Mouse (Mus musculus) neural tube, embryonic 13.5 days (tissue): Measurements from ENCODE around the gene Nxpe5. TPM values are rescaled to one million over a fixed set of nuclear protein-coding genes. Genes with fewer than 3 reads are reported as not detected.
A peak's percentile ranks its signal among the peaks of the same experiment; 100 is the strongest.

Experiments
- ATAC-seq: fragments of 200-750 bp; cut with Nextera tagmentation; 2 replicates; pipeline ENCODE4 v1.8.0; 2017; ENCODE audit warnings: low read depth, mild to moderate bottlenecking, moderate TSS enrichment, moderate library complexity
- H3K27ac ChIP-seq: fragments of 300-500 bp; sonication (generic); replicated peaks from 2 replicates; pipeline ENCODE4 v1.5.1; 2015; ENCODE audit warnings: moderate library complexity, mild to moderate bottlenecking, inconsistent platforms
- H3K27me3 ChIP-seq: fragments of 300-500 bp; sonication (generic); 2 replicates; pipeline ENCODE4 v1.6.1; 2015; ENCODE audit warnings: mild to moderate bottlenecking, inconsistent platforms
- H3K36me3 ChIP-seq: fragments of 300-500 bp; sonication (generic); 2 replicates; pipeline ENCODE4 v1.6.1; 2015; ENCODE audit warnings: mild to moderate bottlenecking, inconsistent platforms
- H3K4me1 ChIP-seq: fragments of 300-500 bp; sonication (generic); replicated peaks from 2 replicates; pipeline ENCODE4 v1.6.1; 2015; ENCODE audit warnings: inconsistent platforms
- H3K4me2 ChIP-seq: fragments of 300-500 bp; sonication (generic); 2 replicates; pipeline ENCODE4 v1.6.1; 2015; ENCODE audit warnings: inconsistent platforms, mild to moderate bottlenecking, moderate library complexity
- H3K4me3 ChIP-seq: fragments of 300-500 bp; sonication (generic); 2 replicates; pipeline ENCODE4 v1.5.1; 2015; ENCODE audit warnings: mild to moderate bottlenecking, inconsistent platforms
- H3K9ac ChIP-seq: fragments of 300-500 bp; sonication (generic); 2 replicates; pipeline ENCODE4 v1.6.1; 2015; ENCODE audit warnings: moderate library complexity, mild to moderate bottlenecking, inconsistent platforms
- H3K9me3 ChIP-seq: fragments of 300-500 bp; sonication (generic); 2 replicates; pipeline ENCODE4 v1.6.1; 2016; ENCODE audit warnings: inconsistent platforms
- WGBS: fragments of 180-500 bp; shearing (Covaris S2); methylation state at CpG from one replicate; pipeline ENCODE4 v1.1.7; 2015; 5-methylcytosine and 5-hydroxymethylcytosine counted together
- polyA plus RNA-seq: library from polyadenylated mRNA; unstranded; fragments of >200 nt; fragmentation: Nextera tagmentation; extraction: Ambion mirVana; gene quantifications from 2 replicates; pipeline ENCODE4 v1.2.1, GENCODE M21; 2015

Gene Nxpe5
- polyA plus RNA-seq, 1 experiment from 2014 or later = not detected

DNA sequence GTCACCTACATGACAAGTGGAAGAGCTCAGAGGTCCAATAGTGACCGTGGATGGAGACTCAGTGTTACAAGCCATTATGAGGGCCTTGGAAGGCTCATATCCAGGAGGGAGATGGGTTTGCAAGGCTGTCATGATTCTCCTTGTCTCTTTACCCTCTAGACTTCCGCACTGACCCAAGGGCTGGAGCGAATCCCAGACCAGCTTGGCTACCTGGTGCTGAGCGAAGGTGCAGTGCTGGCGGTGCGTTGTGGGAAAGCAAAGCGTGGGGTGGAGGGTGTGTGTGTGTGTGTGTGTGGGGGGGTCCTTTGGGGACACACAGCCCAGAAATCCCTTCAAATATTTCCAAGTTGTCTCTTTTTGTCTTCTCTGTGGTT lies 30.4 kb downstream of the Nxpe5 start:
- Histone ChIP-seq H3K36me3 (peaks cover 35% of the 10 kb centered on the region), H3K27me3 (no peaks in the 10 kb centered on the region), H3K4me1 (peaks cover 35% of the 10 kb centered on the region), H3K9me3 (no peaks in the 10 kb centered on the region), H3K9ac (peak overlapping the region; percentile 81), H3K27ac (peak overlapping the region; percentile 85), H3K4me2 (peak overlapping the region; percentile 77), H3K4me3 (peak overlapping the region; percentile 65)
- no peak; the same call in 1 of the 2 replicates for ATAC-seq
- 23% methylated on average over 7 of the region's 7 CpGs for WGBS

DNA sequence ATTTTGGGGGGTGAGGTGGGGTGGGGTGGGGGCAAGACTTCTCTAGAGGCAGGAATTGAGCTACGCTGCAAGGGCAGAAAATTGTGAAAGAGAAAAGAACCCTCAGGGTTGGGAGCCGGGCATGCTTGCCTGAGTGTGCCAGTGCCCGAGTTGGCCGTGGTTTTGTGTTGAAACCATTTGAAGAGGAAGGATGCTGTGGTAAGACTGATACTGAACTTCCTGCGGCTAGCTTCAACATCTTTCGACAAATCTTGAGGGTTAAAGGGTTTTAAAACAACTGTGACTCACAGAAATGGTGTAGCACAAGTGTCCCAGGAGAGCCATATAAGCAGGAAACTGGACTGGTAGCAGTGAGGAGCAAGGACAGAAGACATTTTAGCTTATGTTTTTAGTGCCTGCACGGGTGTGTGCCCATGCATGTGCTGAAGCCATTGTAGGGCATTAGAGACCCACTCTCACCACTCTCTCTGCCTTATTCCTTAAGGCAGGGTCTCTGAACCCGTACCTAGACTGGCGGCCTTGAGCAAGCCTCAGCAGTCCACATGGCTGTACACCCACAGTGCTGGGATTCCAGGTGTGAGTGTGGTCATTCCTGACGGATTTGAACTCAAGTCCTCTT lies 31.4 kb downstream of the Nxpe5 start:
- H3K4me1 ChIP-seq = peaks cover 43% of the 10 kb centered on the region
- peak overlapping the region; percentile 77 for H3K4me2 ChIP-seq
- peaks cover 45% of the 10 kb centered on the region for H3K36me3 ChIP-seq
- H3K4me3 ChIP-seq = no peak overlapping the region; the same call in 1 of the 2 replicates
- no peaks in the 10 kb centered on the region for H3K27me3 ChIP-seq
- H3K9ac ChIP-seq = no peak overlapping the region
- 90% methylated on average over 10 of the region's 10 CpGs for WGBS
- no peak for ATAC-seq
- no peaks in the 10 kb centered on the region for H3K9me3 ChIP-seq
- no peak overlapping the region for H3K27ac ChIP-seq

DNA sequence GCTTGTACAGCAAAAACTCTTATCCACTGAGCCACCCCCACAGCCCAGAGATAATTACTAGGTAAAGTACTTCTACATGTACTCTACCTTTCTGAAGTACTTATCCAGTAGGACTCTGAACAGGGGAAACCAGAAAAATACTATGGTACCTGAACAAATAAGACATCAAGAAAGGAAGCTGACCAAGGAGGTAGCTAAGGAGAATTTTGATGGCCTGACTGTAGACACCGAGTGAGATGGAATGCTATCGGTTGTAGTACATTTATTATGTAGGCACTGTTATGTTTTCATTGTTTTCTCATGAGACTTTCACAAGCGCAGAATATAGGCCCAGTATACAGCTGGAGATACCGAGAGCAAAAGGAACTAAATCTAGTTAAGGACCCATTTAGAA lies 31.9 kb downstream of the Nxpe5 start:
- Histone ChIP-seq H3K4me2 (no peak overlapping the region), H3K9me3 (no peaks in the 10 kb centered on the region), H3K36me3 (peaks cover 47% of the 10 kb centered on the region), H3K27me3 (no peaks in the 10 kb centered on the region), H3K9ac (no peak overlapping the region), H3K4me3 (no peak overlapping the region), H3K4me1 (peaks cover 48% of the 10 kb centered on the region), H3K27ac (no peak overlapping the region)
- WGBS = 97% methylated on average over 4 of the region's 4 CpGs
- ATAC-seq = no peak

DNA sequence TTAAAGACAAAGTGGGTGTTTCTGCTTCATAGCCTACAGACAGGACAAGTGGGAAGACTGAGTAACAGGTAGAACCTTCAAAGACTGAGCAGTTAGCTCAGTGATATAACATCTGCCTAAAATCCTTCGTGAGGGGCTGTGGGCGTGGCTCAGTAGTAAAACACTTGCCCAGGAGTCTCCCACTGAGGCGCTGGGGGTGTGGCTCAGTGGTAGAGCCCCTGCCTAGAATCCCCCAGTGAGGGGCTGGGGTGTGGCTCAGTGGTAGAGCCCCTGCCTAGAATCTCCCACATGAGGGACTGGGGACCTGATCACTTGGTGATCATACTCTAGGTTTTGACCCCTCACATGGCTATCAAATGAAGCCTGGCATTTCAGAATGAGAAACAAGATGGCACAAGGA lies 32.4 kb downstream of the Nxpe5 start:
- peaks cover 47% of the 10 kb centered on the region for H3K36me3 ChIP-seq
- no peaks in the 10 kb centered on the region for H3K27me3 ChIP-seq
- no peak overlapping the region for H3K4me2 ChIP-seq
- 81% methylated on average over 3 of the region's 3 CpGs for WGBS
- H3K4me1 ChIP-seq = peaks cover 53% of the 10 kb centered on the region
- no peak for ATAC-seq
- no peak overlapping the region for H3K4me3 ChIP-seq
- no peaks in the 10 kb centered on the region for H3K9me3 ChIP-seq
- no peak overlapping the region for H3K9ac ChIP-seq
- no peak overlapping the region for H3K27ac ChIP-seq

DNA sequence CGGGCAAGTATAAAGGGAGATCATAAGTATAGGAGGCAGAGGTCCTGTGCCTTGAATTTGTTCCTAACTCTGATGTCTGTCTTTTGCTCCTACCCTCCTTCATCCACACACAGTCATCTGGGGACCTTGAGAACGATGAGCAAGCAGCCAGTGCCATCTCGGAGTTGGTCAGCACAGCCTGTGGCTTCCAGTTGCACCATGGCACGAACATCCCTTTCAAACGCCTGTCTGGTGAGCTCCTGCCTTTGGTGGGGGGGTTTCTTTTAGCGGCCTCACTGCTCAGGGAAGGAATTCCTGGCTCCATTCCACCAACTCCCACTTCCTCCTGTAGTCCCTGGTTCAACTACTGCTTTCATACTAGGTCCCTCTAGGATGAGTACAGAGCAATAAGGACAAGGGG lies 32.8 kb downstream of the Nxpe5 start:
- no peak overlapping the region for H3K9ac ChIP-seq
- no peak overlapping the region for H3K4me2 ChIP-seq
- no peaks in the 10 kb centered on the region for H3K9me3 ChIP-seq
- 85% methylated on average over 6 of the region's 6 CpGs for WGBS
- H3K4me3 ChIP-seq = no peak overlapping the region
- no peaks in the 10 kb centered on the region for H3K27me3 ChIP-seq
- peaks cover 47% of the 10 kb centered on the region for H3K36me3 ChIP-seq
- ATAC-seq = no peak
- peaks cover 55% of the 10 kb centered on the region for H3K4me1 ChIP-seq
- no peak overlapping the region for H3K27ac ChIP-seq

DNA sequence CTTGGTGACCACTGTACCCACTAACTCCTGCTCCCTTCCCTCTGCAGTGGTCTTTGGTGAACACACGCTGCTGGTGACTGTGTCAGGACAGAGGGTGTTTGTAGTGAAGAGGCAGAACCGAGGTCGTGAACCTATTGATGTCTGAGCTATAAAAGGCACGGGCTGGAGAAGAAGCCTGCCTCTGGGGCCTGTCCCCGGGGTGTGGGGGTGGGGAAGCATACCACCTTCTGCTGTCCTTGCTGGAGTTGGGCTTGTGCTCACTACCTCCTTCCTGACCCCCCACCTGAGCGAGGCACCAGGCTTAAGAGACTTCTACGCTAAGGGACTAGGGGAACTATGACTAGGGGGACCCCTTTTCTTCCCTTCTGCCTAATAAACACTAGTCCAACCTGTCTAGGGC lies 33.3 kb downstream of the Nxpe5 start:
- H3K27ac ChIP-seq = no peak overlapping the region
- peaks cover 55% of the 10 kb centered on the region for H3K4me1 ChIP-seq
- H3K36me3 ChIP-seq = peaks cover 47% of the 10 kb centered on the region
- H3K4me3 ChIP-seq = no peak overlapping the region
- no peaks in the 10 kb centered on the region for H3K27me3 ChIP-seq
- H3K4me2 ChIP-seq = no peak overlapping the region
- WGBS = 43% methylated on average over 7 of the region's 7 CpGs
- H3K9me3 ChIP-seq = no peaks in the 10 kb centered on the region
- H3K9ac ChIP-seq = no peak overlapping the region
- ATAC-seq = no peak

DNA sequence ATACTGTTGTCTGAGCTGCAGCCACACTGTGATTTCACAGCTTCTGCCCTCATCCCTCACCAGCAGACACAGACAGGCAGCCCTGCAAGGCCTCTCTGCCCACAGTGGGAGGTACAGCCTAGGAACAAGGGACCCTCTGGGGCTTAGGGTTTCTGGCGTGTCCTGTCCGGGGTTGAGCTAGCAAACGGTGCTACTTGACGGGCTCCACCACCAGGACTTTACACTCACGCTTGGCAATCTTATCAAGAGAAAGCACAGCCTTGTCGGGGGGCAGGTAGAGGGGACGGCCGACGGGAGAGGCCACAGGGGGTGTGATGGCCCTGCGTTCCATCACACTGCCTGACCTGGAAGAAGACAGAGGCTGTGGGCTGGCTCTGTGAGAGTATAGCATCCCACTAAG lies 34.4 kb downstream of the Nxpe5 start:
- no peak for ATAC-seq
- 82% methylated on average over 10 of the region's 10 CpGs for WGBS

DNA sequence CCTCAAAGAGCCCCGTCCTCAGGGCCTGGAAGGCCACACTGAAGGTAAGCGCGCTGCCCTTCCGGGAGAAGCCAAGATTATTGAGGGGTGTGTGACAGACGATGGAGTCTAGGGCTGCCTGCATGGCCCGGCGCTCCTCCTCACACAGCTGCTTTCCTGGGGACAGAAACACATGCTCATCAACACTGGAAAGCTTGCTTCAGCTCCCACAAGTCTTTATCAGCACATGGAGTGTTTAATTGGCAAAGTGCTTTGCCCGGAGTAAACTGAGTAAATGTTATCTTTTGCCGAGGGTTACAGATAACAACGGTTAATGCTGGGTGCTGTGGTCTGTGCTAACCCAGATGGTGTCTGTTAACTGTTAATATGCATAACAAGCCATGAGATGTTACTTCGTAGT lies 35.1 kb downstream of the Nxpe5 start:
- Histone ChIP-seq H3K4me1 (peaks cover 61% of the 10 kb centered on the region), H3K9me3 (no peaks in the 10 kb centered on the region), H3K36me3 (peaks cover 51% of the 10 kb centered on the region), H3K9ac (no peak overlapping the region), H3K27ac (no peak overlapping the region), H3K27me3 (no peaks in the 10 kb centered on the region), H3K4me2 (no peak overlapping the region), H3K4me3 (no peak overlapping the region)
- no peak for ATAC-seq
- WGBS = 93% methylated on average over 11 of the region's 11 CpGs

More for the DNA sequence above, 34.4 kb downstream of the Nxpe5 start:
- no peaks in the 10 kb centered on the region for H3K27me3 ChIP-seq
- no peaks in the 10 kb centered on the region for H3K9me3 ChIP-seq
- H3K4me3 ChIP-seq = no peak overlapping the region
- H3K27ac ChIP-seq = no peak overlapping the region
- no peak overlapping the region for H3K9ac ChIP-seq
- no peak overlapping the region for H3K4me2 ChIP-seq
- H3K4me1 ChIP-seq = peaks cover 59% of the 10 kb centered on the region
- peaks cover 47% of the 10 kb centered on the region for H3K36me3 ChIP-seq

DNA sequence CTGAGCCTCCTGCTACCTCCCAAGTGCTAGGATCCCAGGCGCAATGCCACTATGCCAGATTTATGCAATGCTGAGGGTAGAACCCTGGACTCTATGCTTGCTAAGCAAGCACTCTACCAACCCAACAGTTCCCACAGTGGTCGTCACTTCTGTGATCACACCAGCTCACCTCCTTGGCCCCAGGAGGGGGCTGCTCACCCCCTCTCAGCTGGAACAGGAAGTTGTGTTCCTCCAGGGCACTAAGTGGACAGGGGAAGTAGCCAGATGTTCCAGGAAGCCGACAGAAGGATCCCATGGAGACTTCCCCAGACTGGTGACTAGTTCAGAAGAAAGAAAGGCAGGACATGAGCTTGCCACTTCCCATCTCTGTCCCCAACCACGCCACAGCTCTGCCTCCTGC lies 36.3 kb downstream of the Nxpe5 start:
- H3K9ac ChIP-seq = peak overlapping the region; percentile 98
- WGBS = 85% methylated on average over 4 of the region's 4 CpGs
- H3K9me3 ChIP-seq = no peaks in the 10 kb centered on the region
- peaks cover 62% of the 10 kb centered on the region for H3K36me3 ChIP-seq
- peaks cover 51% of the 10 kb centered on the region for H3K4me1 ChIP-seq
- ATAC-seq = no peak
- peak overlapping the region; percentile 96; the same call in 1 of the 2 replicates for H3K4me2 ChIP-seq
- no peak overlapping the region for H3K27ac ChIP-seq
- peak overlapping the region; percentile 91 for H3K4me3 ChIP-seq
- H3K27me3 ChIP-seq = no peaks in the 10 kb centered on the region

DNA sequence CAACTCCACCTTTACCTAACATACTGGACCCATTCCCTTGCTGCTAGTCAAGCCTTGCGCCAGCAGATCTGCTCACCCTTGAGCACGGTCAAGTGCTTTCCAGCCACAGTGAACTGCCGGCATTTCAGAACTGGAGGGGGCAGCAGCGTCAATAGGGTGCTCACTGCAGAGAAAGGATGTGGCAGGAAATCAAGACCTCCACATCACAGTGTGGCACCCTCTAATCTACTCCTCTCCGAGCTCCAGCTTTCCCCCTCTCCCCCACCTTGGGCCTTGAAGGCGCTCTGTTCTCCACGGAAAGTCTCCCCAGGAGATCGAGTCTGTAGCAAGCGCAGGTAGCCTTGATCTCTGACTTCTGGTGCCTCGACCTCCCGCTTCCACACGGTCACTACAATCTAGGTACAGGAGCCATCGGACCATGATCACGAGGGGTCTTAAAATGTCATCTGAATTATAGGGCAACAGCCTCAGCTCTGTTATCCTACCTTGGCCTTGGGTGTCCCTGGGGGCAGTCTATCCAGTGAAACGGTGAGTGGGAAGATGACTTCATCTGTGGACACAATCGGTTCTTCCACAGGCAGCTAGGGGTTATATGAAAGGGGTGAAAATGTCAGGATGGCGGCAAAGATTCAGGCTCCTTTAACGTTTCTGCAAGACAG lies 37.0 kb downstream of the Nxpe5 start:
- Histone ChIP-seq H3K27me3 (no peaks in the 10 kb centered on the region), H3K4me1 (peaks cover 50% of the 10 kb centered on the region), H3K36me3 (peaks cover 64% of the 10 kb centered on the region), H3K27ac (no peak overlapping the region), H3K4me2 (peak overlapping the region; percentile 96), H3K9me3 (no peaks in the 10 kb centered on the region), H3K4me3 (peak overlapping the region; percentile 91), H3K9ac (peak overlapping the region; percentile 98)
- 68% methylated on average over 18 of the region's 18 CpGs for WGBS
- no peak for ATAC-seq

DNA sequence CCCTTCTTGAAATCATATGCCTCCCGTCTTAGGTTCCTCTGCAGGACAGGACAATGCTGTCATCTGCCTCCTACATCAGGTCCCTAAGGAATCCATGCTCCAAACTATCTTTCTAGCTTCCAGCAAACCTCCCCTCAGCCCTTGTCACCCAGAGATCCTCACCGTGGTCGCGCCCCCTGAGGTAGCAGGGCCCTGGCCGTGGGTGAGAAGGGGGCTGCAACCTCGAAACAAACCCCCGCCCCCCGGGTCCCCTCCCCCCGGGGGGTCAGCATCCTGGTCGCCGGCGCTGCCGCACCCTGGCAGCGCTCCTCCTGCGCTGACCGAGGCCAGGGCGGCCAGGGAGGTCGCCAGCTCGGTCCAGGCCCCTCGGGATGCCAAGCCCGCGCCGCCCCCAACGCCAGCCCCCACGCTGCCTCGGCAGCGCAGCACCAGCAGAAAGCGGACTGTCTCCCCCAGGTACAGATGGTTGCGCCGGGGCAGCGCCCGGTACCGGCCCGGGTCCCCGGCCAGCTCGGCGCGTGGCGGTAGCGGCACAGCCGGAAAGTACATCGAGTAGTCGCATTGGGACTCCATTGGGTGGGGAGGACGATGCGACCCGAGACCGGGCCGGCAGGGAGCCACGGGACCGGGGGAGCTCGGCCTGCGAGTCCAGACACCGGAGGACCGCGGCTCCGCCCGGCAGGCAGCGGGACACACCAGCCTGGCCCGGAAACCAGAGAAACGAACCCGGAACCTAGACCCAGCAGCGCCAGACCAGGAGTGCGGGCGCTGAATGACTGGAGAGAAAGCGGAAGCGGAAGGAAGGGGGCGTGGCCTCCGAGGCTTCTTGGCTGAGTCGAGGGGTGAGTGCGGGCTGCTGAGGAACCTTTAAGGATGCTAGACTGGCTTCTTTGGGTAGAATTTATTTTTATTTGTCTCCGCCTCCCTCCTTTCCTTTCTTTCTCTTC lies 37.8 kb downstream of the Nxpe5 start, which contains the start of gene BC037034:
BC037034 (minus strand) TSS at position 774 of the 947 bp plus-strand sequence.
- Histone ChIP-seq H3K4me1 (peaks cover 50% of the 10 kb centered on the region), H3K9ac (peak within 1 kb of the TSS; percentile 98), H3K27ac (peak within 1 kb of the TSS; percentile 82), H3K9me3 (no peaks in the 10 kb centered on the region), H3K4me3 (peak within 1 kb of the TSS; percentile 91), H3K4me2 (peak within 1 kb of the TSS; percentile 96), H3K36me3 (peaks cover 56% of the 10 kb centered on the region), H3K27me3 (no peaks in the 10 kb centered on the region)
- ATAC-seq = peak; percentile 89
- WGBS = under 1% methylated on average over 70 of the region's 71 CpGs

DNA sequence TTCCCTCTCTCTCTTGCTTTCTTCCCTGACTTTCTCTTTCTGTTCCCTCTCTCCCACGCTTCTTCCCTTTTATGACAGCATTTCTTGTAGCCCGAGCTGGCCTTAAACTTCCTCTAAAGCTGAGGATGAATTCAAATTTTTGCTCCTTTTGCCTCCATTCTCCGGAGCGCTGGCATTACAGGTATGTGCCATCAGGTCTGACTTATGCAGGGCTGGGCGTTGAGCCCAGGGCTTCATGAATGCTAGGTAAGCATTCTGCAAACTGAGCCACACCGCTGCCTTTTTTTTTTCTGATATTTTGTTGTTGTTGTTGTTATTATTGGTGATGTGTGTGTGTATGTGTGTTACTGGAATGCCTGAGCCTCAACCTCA lies 38.5 kb downstream of the Nxpe5 start:
- ATAC-seq = 0 out of 2 replicates have a peak, but pooled peaks have one; percentile 8
- Histone ChIP-seq H3K27me3 (no peaks in the 10 kb centered on the region), H3K9me3 (no peaks in the 10 kb centered on the region), H3K4me2 (peak overlapping the region; percentile 96), H3K4me3 (peak overlapping the region; percentile 91), H3K27ac (peak overlapping the region; percentile 82), H3K9ac (peak overlapping the region; percentile 98), H3K36me3 (peaks cover 49% of the 10 kb centered on the region), H3K4me1 (peaks cover 47% of the 10 kb centered on the region)
- 16% methylated on average over 6 of the region's 6 CpGs for WGBS
